Mouse (Mus musculus): Measurements from ENCODE around the gene Chac2. TPM values are rescaled to one million over a fixed set of nuclear protein-coding genes. Genes with fewer than 3 reads are reported as not detected.
"Not testable (repeated sequence)": the region's sequence is repeated elsewhere in the genome, so short reads cannot be mapped to it uniquely, and the experiment has no call there.

Chac2 gene
- total RNA-seq (2021) (10 to 100 TPM; 25.7 to 25.9 TPM), polyA plus RNA-seq (2012; rRNA removed) (5.8 and 10.1 TPM in 2 replicates)
- long read RNA-seq, transcript Chac2-201 (2 exons, 1,018 nt), result minor isoform, 5 of 27 reads
- long read RNA-seq, transcript Chac2-202 (3 exons, 1,315 nt), result major isoform, 22 of 27 reads
- long read RNA-seq, partial matches to known transcripts, result 0 of 27 reads
- long read RNA-seq, other reads (novel, unspliced or antisense), result 0 of 27 reads

GRCm38 (mm10) chr11:30985877-30986624 lies at the start of gene Chac2:
Gene Chac2 (minus strand): TSS chr11:30986350.
- H3K27me3 ChIP-seq (ENCODE audit: control insufficient read depth, insufficient read depth, low read length), result no peaks in the 10 kb centered on the region
- peaks cover 3% of the 10 kb centered on the region for H3K4me1 ChIP-seq (ENCODE audit: control insufficient read depth, insufficient read depth, low read length)
- peak; percentile 86 to 89 for DNase-seq
- WGBS, result under 1% methylated on average over 22 of the region's 22 CpGs
- peak within 1 kb of the TSS; percentile 87 for H3K9ac ChIP-seq (ENCODE audit: low read depth, low read length)
- TF ChIP-seq POLR2A (IDR thresholded peaks at IDR 0.05; ENCODE audit: insufficient read depth, low read depth, low read length), result peak; percentile 60
- TF ChIP-seq CTCF (IDR thresholded peaks at IDR 0.05), result no peak
- 0 out of 2 replicates have a peak, but pooled peaks have one; percentile 8 for TF ChIP-seq EP300 (IDR thresholded peaks at IDR 0.05; ENCODE audit: insufficient read depth, low read depth, low read length)
- peak within 1 kb of the TSS; percentile 84 for H3K27ac ChIP-seq
- H3K79me2 ChIP-seq (replicated peaks; ENCODE audit: control insufficient read depth, insufficient read depth, low read length), result no peaks in the 10 kb centered on the region
- H3K36me3 ChIP-seq (ENCODE audit: control insufficient read depth, insufficient read depth, low read length), result no peaks in the 10 kb centered on the region; the same call in 1 of the 2 replicates
- H3K4me3 ChIP-seq, result peak within 1 kb of the TSS; percentile 58
- intact Hi-C loops (cut with DNase I), result loop anchor here (2.0 to 10.0 kb wide), 2 partner anchors 31 to 389 kb away; partner anchors contain the start of genes Erlec1 and Stc2

- intact Hi-C loops (cut with DNase I), result no loop called here
- no peak for DNase-seq
- Histone ChIP-seq H3K4me3 (no peak overlapping the region), H3K9ac (ENCODE audit: low read depth, low read length) (no peak overlapping the region), H3K36me3 (ENCODE audit: control insufficient read depth, insufficient read depth, low read length) (no peaks in the 10 kb centered on the region), H3K4me1 (ENCODE audit: control insufficient read depth, insufficient read depth, low read length) (no peaks in the 10 kb centered on the region), H3K27ac (no peak overlapping the region), H3K79me2 (replicated peaks; ENCODE audit: control insufficient read depth, insufficient read depth, low read length) (no peaks in the 10 kb centered on the region), H3K27me3 (ENCODE audit: control insufficient read depth, insufficient read depth, low read length) (no peaks in the 10 kb centered on the region)
- WGBS, result 100% methylated on average over 4 of the region's 4 CpGs
- TF ChIP-seq EP300 (IDR thresholded peaks at IDR 0.05; ENCODE audit: insufficient read depth, low read depth, low read length) (no peak), CTCF (IDR thresholded peaks at IDR 0.05) (no peak), POLR2A (IDR thresholded peaks at IDR 0.05; ENCODE audit: insufficient read depth, low read depth, low read length) (no peak)
Measured at GRCm38 (mm10) chr11:31034958-31035357, 48.8 kb upstream of the Chac2 start.

DNA sequence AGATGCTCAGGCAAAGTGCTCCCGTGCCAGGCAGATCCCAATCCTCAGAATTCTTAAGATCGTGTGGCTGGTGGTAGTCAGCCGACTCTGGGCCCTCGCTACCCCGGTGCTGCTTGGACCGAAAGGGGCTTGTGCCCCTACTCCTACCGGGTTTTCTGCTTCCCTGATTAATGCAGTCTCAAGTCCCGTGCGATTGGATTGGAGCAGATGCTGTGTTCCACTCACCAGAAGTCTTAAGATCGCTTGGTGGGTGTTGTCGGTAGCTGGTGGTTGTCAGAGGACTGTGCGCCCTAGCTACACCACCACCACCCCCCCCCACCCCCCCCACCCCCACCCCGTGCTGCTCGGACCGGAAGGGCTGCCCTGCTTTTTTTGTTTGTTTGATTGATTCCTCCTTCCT lies 31.3 kb upstream of the Chac2 start:
- H3K36me3 ChIP-seq (ENCODE audit: control insufficient read depth, insufficient read depth, low read length); H3K9ac ChIP-seq (ENCODE audit: low read depth, low read length); H3K4me1 ChIP-seq (ENCODE audit: control insufficient read depth, insufficient read depth, low read length); H3K79me2 ChIP-seq (replicated peaks; ENCODE audit: control insufficient read depth, insufficient read depth, low read length); intact Hi-C loops (cut with DNase I); DNase-seq; H3K27ac ChIP-seq; H3K27me3 ChIP-seq (ENCODE audit: control insufficient read depth, insufficient read depth, low read length); H3K4me3 ChIP-seq: not testable (repeated sequence)
- 76% methylated on average over 15 of the region's 15 CpGs for WGBS

GRCm38 (mm10) chr11:31009668-31010067 lies 23.5 kb upstream of the Chac2 start:
- intact Hi-C loops (cut with DNase I); H3K9ac ChIP-seq (ENCODE audit: low read depth, low read length); H3K4me1 ChIP-seq (ENCODE audit: control insufficient read depth, insufficient read depth, low read length); H3K27ac ChIP-seq; H3K36me3 ChIP-seq (ENCODE audit: control insufficient read depth, insufficient read depth, low read length); DNase-seq; H3K27me3 ChIP-seq (ENCODE audit: control insufficient read depth, insufficient read depth, low read length); H3K79me2 ChIP-seq (replicated peaks; ENCODE audit: control insufficient read depth, insufficient read depth, low read length); H3K4me3 ChIP-seq: not testable (repeated sequence)
- WGBS, result 94% methylated on average over 1 of the region's 1 CpGs

DNA sequence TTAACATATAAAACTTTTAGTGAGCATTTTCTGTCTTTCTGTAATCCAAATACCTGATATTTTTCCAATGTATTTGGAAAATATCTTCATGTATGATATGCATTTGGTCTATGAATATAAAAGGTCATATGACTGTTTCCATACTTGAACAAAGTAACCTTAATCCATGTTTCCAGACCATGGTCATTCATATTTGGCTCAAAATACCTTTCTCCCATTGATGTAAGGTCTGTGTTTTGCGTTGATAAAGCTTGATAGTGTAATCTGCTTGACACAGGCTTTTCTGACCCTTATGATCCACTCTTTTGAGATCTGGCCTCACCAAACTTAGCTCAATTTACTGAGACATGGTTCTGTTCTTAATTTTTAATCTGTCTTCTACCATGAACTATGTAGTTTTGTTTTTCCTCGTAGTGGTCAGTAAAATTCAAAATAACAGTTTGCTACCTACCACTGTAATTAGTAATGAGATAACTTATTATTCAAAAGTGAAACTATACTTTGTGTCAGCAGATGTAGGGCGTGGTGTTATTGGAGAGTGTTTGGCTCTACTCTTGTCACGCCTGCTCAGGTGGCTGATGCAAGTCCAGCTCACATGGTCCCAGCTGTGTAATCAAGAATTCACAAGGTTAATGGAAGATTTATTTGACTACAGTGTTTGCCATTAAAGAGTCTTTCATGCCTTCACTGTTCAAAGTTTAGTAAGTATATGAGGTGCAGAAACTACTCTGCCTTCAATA lies 15.2 kb upstream of the Chac2 start:
- no peak for DNase-seq
- intact Hi-C loops (cut with DNase I), result no loop called here
- Histone ChIP-seq H3K79me2 (replicated peaks; ENCODE audit: control insufficient read depth, insufficient read depth, low read length) (no peaks in the 10 kb centered on the region), H3K4me3 (no peak overlapping the region), H3K36me3 (ENCODE audit: control insufficient read depth, insufficient read depth, low read length) (no peaks in the 10 kb centered on the region), H3K4me1 (ENCODE audit: control insufficient read depth, insufficient read depth, low read length) (no peaks in the 10 kb centered on the region; the same call in 1 of the 2 replicates), H3K9ac (ENCODE audit: low read depth, low read length) (no peak overlapping the region), H3K27me3 (ENCODE audit: control insufficient read depth, insufficient read depth, low read length) (no peaks in the 10 kb centered on the region), H3K27ac (no peak overlapping the region)
- no peak for TF ChIP-seq POLR2A (IDR thresholded peaks at IDR 0.05; ENCODE audit: insufficient read depth, low read depth, low read length)
- TF ChIP-seq EP300 (IDR thresholded peaks at IDR 0.05; ENCODE audit: insufficient read depth, low read depth, low read length), result no peak
- TF ChIP-seq CTCF (IDR thresholded peaks at IDR 0.05), result no peak
- 91% methylated on average over 4 of the region's 4 CpGs for WGBS

- Histone ChIP-seq H3K9ac (ENCODE audit: low read depth, low read length) (no peak overlapping the region), H3K4me3 (no peak overlapping the region), H3K4me1 (ENCODE audit: control insufficient read depth, insufficient read depth, low read length) (no peaks in the 10 kb centered on the region), H3K27me3 (ENCODE audit: control insufficient read depth, insufficient read depth, low read length) (no peaks in the 10 kb centered on the region), H3K27ac (no peak overlapping the region), H3K79me2 (replicated peaks; ENCODE audit: control insufficient read depth, insufficient read depth, low read length) (no peaks in the 10 kb centered on the region; the same call in 1 of the 2 replicates), H3K36me3 (ENCODE audit: control insufficient read depth, insufficient read depth, low read length) (no peaks in the 10 kb centered on the region)
- WGBS, result 68% methylated on average over 2 of the region's 2 CpGs
- intact Hi-C loops (cut with DNase I), result no loop called here
- no peak for TF ChIP-seq EP300 (IDR thresholded peaks at IDR 0.05; ENCODE audit: insufficient read depth, low read depth, low read length)
- TF ChIP-seq POLR2A (IDR thresholded peaks at IDR 0.05; ENCODE audit: insufficient read depth, low read depth, low read length), result no peak
- no peak for TF ChIP-seq CTCF (IDR thresholded peaks at IDR 0.05)
- no peak for DNase-seq
Measured at GRCm38 (mm10) chr11:31000028-31000427, 13.9 kb upstream of the Chac2 start.
